Mouse (Mus musculus) forebrain, embryonic 16.5 days (tissue): ENCODE measurements at regions not wholly inside any gene's neighbourhood (a gene's known extent, or its start where the extent isn't known, plus 50 kb on each side); places are given as distances from the start of the nearest gene placed in this dataset.

Experiments used
- ATAC-seq: fragments of 200-750 bp; cut with Nextera tagmentation; 2 replicates; pipeline ENCODE4 v1.8.0; 2017; ENCODE audit warnings: mild to moderate bottlenecking, moderate library complexity
- H3K27ac ChIP-seq: fragments of 300-500 bp; sonication (generic); 2 replicates; pipeline ENCODE4 v1.5.1; 2014; ENCODE audit warnings: low read length, control low read depth
- H3K27me3 ChIP-seq: fragments of 300-500 bp; sonication (generic); replicated peaks from 2 replicates; pipeline ENCODE4 v1.6.1; 2014; ENCODE audit warnings: low read length; ENCODE audit not compliant: control insufficient read depth, insufficient read depth
- H3K36me3 ChIP-seq: fragments of 300-500 bp; sonication (generic); 2 replicates; pipeline ENCODE4 v1.6.1; 2014; ENCODE audit not compliant: control insufficient read depth, insufficient read depth
- H3K4me1 ChIP-seq: fragments of 300-500 bp; sonication (generic); replicated peaks from 2 replicates; pipeline ENCODE4 v1.6.1; 2014; ENCODE audit warnings: low read length; ENCODE audit not compliant: control insufficient read depth, insufficient read depth
- H3K4me2 ChIP-seq: fragments of 300-500 bp; sonication (generic); 2 replicates; pipeline ENCODE4 v1.6.1; 2014; ENCODE audit warnings: mild to moderate bottlenecking, low read length, control low read depth
- H3K4me3 ChIP-seq: fragments of 300-500 bp; sonication (generic); replicated peaks from 2 replicates; pipeline ENCODE4 v1.5.1; 2014; ENCODE audit warnings: mild to moderate bottlenecking, low read length, control low read depth
- H3K9ac ChIP-seq: fragments of 300-500 bp; sonication (generic); replicated peaks from 2 replicates; pipeline ENCODE4 v1.6.1; 2014; ENCODE audit warnings: low read depth, low read length, control low read depth
- H3K9me3 ChIP-seq: fragments of 300-500 bp; sonication (generic); 2 replicates; pipeline ENCODE4 v1.6.1; 2016; ENCODE audit warnings: low read length; ENCODE audit not compliant: control insufficient read depth
- WGBS: fragments of 180-500 bp; shearing (Covaris S2); extraction: QIAGEN DNeasy Blood & Tissue Kit; methylation state at CpG from one replicate; pipeline ENCODE4 v1.1.7; 2014; 5-methylcytosine and 5-hydroxymethylcytosine counted together

DNA sequence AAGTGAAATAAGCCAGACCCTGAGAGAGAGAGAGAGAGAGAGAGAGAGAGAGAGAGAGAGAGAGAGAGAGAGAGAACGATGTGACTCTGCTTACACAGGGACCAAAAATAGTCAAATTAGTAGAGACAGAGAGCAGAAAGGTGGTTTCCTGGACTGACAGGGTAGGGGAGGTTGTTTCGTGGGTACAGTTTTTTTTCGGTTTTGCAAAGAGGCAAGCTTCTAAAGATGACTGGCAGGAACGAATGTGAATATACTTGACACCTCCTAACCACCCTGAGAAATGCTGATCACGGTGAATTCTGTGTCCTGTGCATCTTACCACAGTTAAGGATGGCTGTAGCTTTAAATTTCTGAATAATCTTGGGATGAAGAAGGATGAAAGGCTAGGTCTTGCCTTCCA is 89.7 kb downstream of the Tomm20 start:
- Histone ChIP-seq H3K36me3 (no peaks in the 10 kb centered on the region), H3K27ac (no peak overlapping the region), H3K9me3 (no peaks in the 10 kb centered on the region), H3K4me2 (no peak overlapping the region), H3K4me1 (no peaks in the 10 kb centered on the region), H3K27me3 (no peaks in the 10 kb centered on the region), H3K9ac (no peak overlapping the region), H3K4me3 (no peak overlapping the region)
- 80% methylated on average over 5 of the region's 5 CpGs for WGBS
- no peak for ATAC-seq

DNA sequence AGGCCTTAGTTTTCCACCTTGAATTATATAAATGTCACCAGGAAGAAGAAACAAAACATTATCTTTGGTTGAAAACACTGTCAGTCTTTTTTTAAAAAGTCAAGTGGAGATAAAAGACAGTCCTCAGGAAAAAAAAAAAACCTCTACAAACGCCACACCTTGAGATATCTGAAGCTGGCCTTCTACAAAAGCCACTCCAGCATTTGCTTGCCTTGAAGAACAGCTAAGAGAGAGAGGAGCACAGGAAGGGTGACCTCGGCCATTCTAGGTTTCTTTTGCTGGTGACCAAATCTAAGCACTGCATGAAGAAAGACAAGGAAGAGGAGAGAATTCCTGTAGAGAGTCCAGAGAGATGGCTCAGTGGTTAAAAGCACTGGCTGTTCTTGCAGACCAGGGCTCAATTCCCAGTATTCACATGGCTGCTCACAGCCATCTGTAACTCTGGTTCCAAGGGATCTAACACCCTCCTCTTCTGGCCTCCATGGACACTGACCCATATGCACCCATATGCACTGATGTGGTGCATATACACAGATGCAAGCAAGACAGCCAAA is 90.5 kb downstream of the Tomm20 start:
- no peaks in the 10 kb centered on the region for H3K36me3 ChIP-seq
- no peak overlapping the region for H3K9ac ChIP-seq
- no peak overlapping the region for H3K4me2 ChIP-seq
- H3K27me3 ChIP-seq, result no peaks in the 10 kb centered on the region
- no peak for ATAC-seq
- H3K4me1 ChIP-seq, result no peaks in the 10 kb centered on the region
- whole genome bisulfite sequencing, result 68% methylated on average over 2 of the region's 2 CpGs
- no peaks in the 10 kb centered on the region for H3K9me3 ChIP-seq
- H3K4me3 ChIP-seq, result no peak overlapping the region
- H3K27ac ChIP-seq, result no peak overlapping the region

GRCm38 (mm10) chr8:126854121-126855055 is 91.3 kb downstream of the Tomm20 start:
- H3K9ac ChIP-seq, result no peak overlapping the region
- ATAC-seq, result no peak
- 66% methylated on average over 22 of the region's 22 CpGs for WGBS
- H3K27me3 ChIP-seq, result no peaks in the 10 kb centered on the region
- H3K27ac ChIP-seq, result no peak overlapping the region
- no peak overlapping the region for H3K4me2 ChIP-seq
- H3K4me3 ChIP-seq, result no peak overlapping the region
- H3K4me1 ChIP-seq, result no peaks in the 10 kb centered on the region
- H3K36me3 ChIP-seq, result no peaks in the 10 kb centered on the region
- H3K9me3 ChIP-seq, result no peaks in the 10 kb centered on the region

GRCm38 (mm10) chr8:126852663-126853390 is 92.8 kb downstream of the Tomm20 start:
- ATAC-seq, result no peak
- Histone ChIP-seq H3K9ac (no peak overlapping the region), H3K4me1 (no peaks in the 10 kb centered on the region), H3K36me3 (no peaks in the 10 kb centered on the region), H3K27ac (no peak overlapping the region), H3K4me3 (no peak overlapping the region), H3K9me3 (no peaks in the 10 kb centered on the region), H3K27me3 (no peaks in the 10 kb centered on the region), H3K4me2 (no peak overlapping the region)
- 58% methylated on average over 10 of the region's 10 CpGs for WGBS

DNA sequence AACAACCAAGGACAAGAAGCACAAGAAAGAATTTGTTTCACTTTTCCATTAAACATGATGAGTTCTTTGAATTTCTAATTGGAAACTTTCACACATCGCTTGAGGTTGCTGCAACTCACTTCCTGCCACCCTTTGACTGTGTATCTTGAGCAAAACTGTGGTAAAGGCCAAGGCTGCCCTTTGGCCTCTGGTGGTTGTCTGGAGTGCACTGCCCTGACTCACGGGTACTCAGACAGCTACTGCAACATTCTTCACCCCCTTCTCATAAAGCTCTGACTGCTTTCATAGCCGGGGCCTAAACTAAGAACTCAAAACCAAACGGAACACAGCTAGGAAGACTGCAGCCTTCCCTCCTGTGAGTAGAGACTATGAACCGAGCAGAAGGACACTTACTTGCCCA is 93.5 kb downstream of the Tomm20 start:
- Histone ChIP-seq H3K27me3 (no peaks in the 10 kb centered on the region), H3K4me1 (no peaks in the 10 kb centered on the region), H3K4me2 (no peak overlapping the region), H3K4me3 (no peak overlapping the region), H3K9ac (no peak overlapping the region), H3K36me3 (no peaks in the 10 kb centered on the region), H3K9me3 (no peaks in the 10 kb centered on the region), H3K27ac (no peak overlapping the region)
- WGBS, result 77% methylated on average over 5 of the region's 5 CpGs
- no peak for ATAC-seq

DNA sequence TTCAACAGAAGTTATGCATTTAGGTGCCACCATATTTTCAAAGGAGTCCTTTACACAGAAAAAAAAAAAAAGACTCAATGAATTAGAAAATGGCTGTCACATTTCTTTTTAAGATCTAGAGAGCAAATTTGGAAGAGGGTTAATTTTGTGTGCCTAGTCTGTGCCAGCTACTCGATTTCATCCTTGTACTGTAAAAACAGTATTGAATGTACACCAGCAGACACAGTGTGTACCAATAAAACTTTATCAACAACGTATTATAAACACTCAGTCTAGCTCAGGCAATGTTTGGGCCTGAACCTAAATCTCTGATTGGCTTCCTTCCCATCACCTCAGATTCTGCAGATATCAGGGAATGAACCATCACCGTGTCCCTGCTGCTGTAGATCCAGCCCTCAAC is 93.9 kb downstream of the Tomm20 start:
- no peaks in the 10 kb centered on the region for H3K36me3 ChIP-seq
- H3K4me1 ChIP-seq, result no peaks in the 10 kb centered on the region
- H3K9me3 ChIP-seq, result no peaks in the 10 kb centered on the region
- 87% methylated on average over 3 of the region's 3 CpGs for WGBS
- H3K4me3 ChIP-seq, result no peak overlapping the region
- H3K27ac ChIP-seq, result no peak overlapping the region
- no peak overlapping the region for H3K9ac ChIP-seq
- no peak overlapping the region for H3K4me2 ChIP-seq
- no peaks in the 10 kb centered on the region for H3K27me3 ChIP-seq
- no peak for ATAC-seq

- 81% methylated on average over 1 of the region's 1 CpGs for WGBS
- no peak overlapping the region for H3K4me2 ChIP-seq
- H3K36me3 ChIP-seq, result no peaks in the 10 kb centered on the region
- no peaks in the 10 kb centered on the region for H3K4me1 ChIP-seq
- no peaks in the 10 kb centered on the region for H3K27me3 ChIP-seq
- H3K9ac ChIP-seq, result no peak overlapping the region
- H3K9me3 ChIP-seq, result no peaks in the 10 kb centered on the region
- no peak overlapping the region for H3K27ac ChIP-seq
- ATAC-seq, result no peak
- H3K4me3 ChIP-seq, result no peak overlapping the region
Observed at GRCm38 (mm10) chr8:126850189-126850535, 95.5 kb downstream of the Tomm20 start.

GRCm38 (mm10) chr8:126849411-126850188 is 96.0 kb downstream of the Tomm20 start:
- Histone ChIP-seq H3K27ac (no peak overlapping the region), H3K27me3 (no peaks in the 10 kb centered on the region), H3K4me2 (no peak overlapping the region), H3K9ac (no peak overlapping the region), H3K4me3 (no peak overlapping the region), H3K4me1 (no peaks in the 10 kb centered on the region), H3K36me3 (no peaks in the 10 kb centered on the region), H3K9me3 (no peaks in the 10 kb centered on the region)
- no peak for ATAC-seq
- 67% methylated on average over 9 of the region's 9 CpGs for WGBS
